Mouse (Mus musculus) heart, postnatal 0 days (tissue): ENCODE results near the gene Schip1.

Experiments used
- CTCF ChIP-seq: IDR thresholded peaks from 2 replicates; pipeline ENCODE4 v1.5.1; 2016; ENCODE audit warnings: antibody characterized with exemption, control low read depth, low read depth
- EP300 ChIP-seq: IDR thresholded peaks from 2 replicates; pipeline ENCODE4 v1.6.1; 2016; ENCODE audit warnings: antibody characterized with exemption, low read depth

DNA sequence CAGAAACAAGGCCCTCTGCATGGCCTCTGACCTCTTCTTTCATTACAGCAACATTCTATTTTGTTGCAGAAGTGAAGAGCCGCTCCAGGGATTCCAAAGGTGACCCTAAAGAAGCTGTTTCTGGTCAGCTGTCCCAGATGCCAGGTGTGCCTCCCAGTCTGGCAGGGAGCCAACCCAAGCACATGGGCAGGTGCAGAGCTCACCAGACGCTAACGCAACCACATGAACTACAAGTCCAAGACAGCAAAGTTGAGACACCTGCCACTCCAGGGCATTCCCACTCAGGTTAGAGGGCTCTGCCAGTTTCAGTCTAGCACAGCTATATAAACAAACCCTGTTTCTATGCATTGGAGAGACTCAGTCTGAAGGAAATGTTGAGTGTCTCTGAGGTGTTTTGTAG lies 288.9 kb downstream of the Schip1 start:
- no peak for TF ChIP-seq CTCF
- TF ChIP-seq EP300, result no peak
